Mouse (Mus musculus): ENCODE measurements around the gene Dnajb8. TPM values are rescaled to one million over a fixed set of nuclear protein-coding genes. Genes with fewer than 3 reads are reported as not detected.
A peak's percentile ranks its signal among the peaks of the same experiment; 100 is the strongest.

Dnajb8 gene
- polyA plus RNA-seq, 1 experiment from 2014 or later: not detected

GRCm38 (mm10) chr6:88236513-88236912, 14.4 kb downstream of the Dnajb8 start:
- Histone ChIP-seq H3K27me3 (replicated peaks; ENCODE audit: control insufficient read depth, insufficient read depth, low read length) (peaks cover 5% of the 10 kb centered on the region; the same call in 1 of the 2 replicates), H3K4me1 (replicated peaks; ENCODE audit: control insufficient read depth, insufficient read depth, low read length) (peaks cover 11% of the 10 kb centered on the region), H3K27ac (ENCODE audit: low read length) (no peak overlapping the region), H3K9me3 (ENCODE audit: control insufficient read depth, low read length) (no peaks in the 10 kb centered on the region), H3K36me3 (ENCODE audit: control insufficient read depth, insufficient read depth) (no peaks in the 10 kb centered on the region), H3K4me3 (replicated peaks; ENCODE audit: low read length) (no peak overlapping the region), H3K4me2 (ENCODE audit: low read length) (no peak overlapping the region), H3K9ac (replicated peaks; ENCODE audit: low read depth, low read length) (no peak overlapping the region)
- 15% methylated on average over 7 of the region's 7 CpGs for WGBS
- ATAC-seq: no peak

GRCm38 (mm10) chr6:88242604-88243003, 20.5 kb downstream of the Dnajb8 start:
- H3K9me3 ChIP-seq (ENCODE audit: control insufficient read depth, low read length): no peaks in the 10 kb centered on the region
- no peaks in the 10 kb centered on the region for H3K36me3 ChIP-seq (ENCODE audit: control insufficient read depth, insufficient read depth)
- H3K27ac ChIP-seq (ENCODE audit: low read length): no peak overlapping the region
- ATAC-seq: peak; percentile 80
- no peak overlapping the region for H3K9ac ChIP-seq (replicated peaks; ENCODE audit: low read depth, low read length)
- H3K4me3 ChIP-seq (replicated peaks; ENCODE audit: low read length): no peak overlapping the region
- 3% methylated on average over 15 of the region's 15 CpGs for WGBS
- no peak overlapping the region for H3K4me2 ChIP-seq (ENCODE audit: low read length)
- H3K4me1 ChIP-seq (replicated peaks; ENCODE audit: control insufficient read depth, insufficient read depth, low read length): no peaks in the 10 kb centered on the region
- H3K27me3 ChIP-seq (replicated peaks; ENCODE audit: control insufficient read depth, insufficient read depth, low read length): no peaks in the 10 kb centered on the region

GRCm38 (mm10) chr6:88249231-88249630, 27.2 kb downstream of the Dnajb8 start:
- Histone ChIP-seq H3K9me3 (ENCODE audit: control insufficient read depth, low read length) (no peaks in the 10 kb centered on the region), H3K4me3 (replicated peaks; ENCODE audit: low read length) (no peak overlapping the region), H3K27me3 (replicated peaks; ENCODE audit: control insufficient read depth, insufficient read depth, low read length) (no peaks in the 10 kb centered on the region), H3K9ac (replicated peaks; ENCODE audit: low read depth, low read length) (no peak overlapping the region), H3K27ac (ENCODE audit: low read length) (no peak overlapping the region), H3K36me3 (ENCODE audit: control insufficient read depth, insufficient read depth) (no peaks in the 10 kb centered on the region), H3K4me1 (replicated peaks; ENCODE audit: control insufficient read depth, insufficient read depth, low read length) (no peaks in the 10 kb centered on the region), H3K4me2 (ENCODE audit: low read length) (no peak overlapping the region)
- WGBS: 87% methylated on average over 1 of the region's 1 CpGs
- no peak for ATAC-seq

GRCm38 (mm10) chr6:88251396-88251795, 29.3 kb downstream of the Dnajb8 start:
- Histone ChIP-seq H3K4me3 (replicated peaks; ENCODE audit: low read length) (no peak overlapping the region), H3K4me1 (replicated peaks; ENCODE audit: control insufficient read depth, insufficient read depth, low read length) (no peaks in the 10 kb centered on the region), H3K4me2 (ENCODE audit: low read length) (no peak overlapping the region), H3K9me3 (ENCODE audit: control insufficient read depth, low read length) (no peaks in the 10 kb centered on the region), H3K36me3 (ENCODE audit: control insufficient read depth, insufficient read depth) (no peaks in the 10 kb centered on the region), H3K9ac (replicated peaks; ENCODE audit: low read depth, low read length) (no peak overlapping the region), H3K27ac (ENCODE audit: low read length) (no peak overlapping the region), H3K27me3 (replicated peaks; ENCODE audit: control insufficient read depth, insufficient read depth, low read length) (no peaks in the 10 kb centered on the region)
- no peak for ATAC-seq
- WGBS: 71% methylated on average over 1 of the region's 1 CpGs

GRCm38 (mm10) chr6:88251798-88252478, 29.9 kb downstream of the Dnajb8 start:
- Histone ChIP-seq H3K36me3 (ENCODE audit: control insufficient read depth, insufficient read depth) (no peaks in the 10 kb centered on the region), H3K9ac (replicated peaks; ENCODE audit: low read depth, low read length) (no peak overlapping the region), H3K27me3 (replicated peaks; ENCODE audit: control insufficient read depth, insufficient read depth, low read length) (no peaks in the 10 kb centered on the region), H3K9me3 (ENCODE audit: control insufficient read depth, low read length) (no peaks in the 10 kb centered on the region), H3K4me1 (replicated peaks; ENCODE audit: control insufficient read depth, insufficient read depth, low read length) (no peaks in the 10 kb centered on the region), H3K4me2 (ENCODE audit: low read length) (no peak overlapping the region), H3K4me3 (replicated peaks; ENCODE audit: low read length) (no peak overlapping the region), H3K27ac (ENCODE audit: low read length) (no peak overlapping the region)
- ATAC-seq: no peak
- WGBS: 79% methylated on average over 7 of the region's 7 CpGs

GRCm38 (mm10) chr6:88254082-88254481, 32.0 kb downstream of the Dnajb8 start:
- Histone ChIP-seq H3K4me1 (replicated peaks; ENCODE audit: control insufficient read depth, insufficient read depth, low read length) (no peaks in the 10 kb centered on the region), H3K36me3 (ENCODE audit: control insufficient read depth, insufficient read depth) (no peaks in the 10 kb centered on the region), H3K9ac (replicated peaks; ENCODE audit: low read depth, low read length) (no peak overlapping the region), H3K27me3 (replicated peaks; ENCODE audit: control insufficient read depth, insufficient read depth, low read length) (no peaks in the 10 kb centered on the region), H3K9me3 (ENCODE audit: control insufficient read depth, low read length) (no peaks in the 10 kb centered on the region), H3K27ac (ENCODE audit: low read length) (no peak overlapping the region), H3K4me2 (ENCODE audit: low read length) (no peak overlapping the region), H3K4me3 (replicated peaks; ENCODE audit: low read length) (no peak overlapping the region)
- ATAC-seq: no peak
- 86% methylated on average over 6 of the region's 6 CpGs for WGBS

- no peaks in the 10 kb centered on the region for H3K4me1 ChIP-seq (replicated peaks; ENCODE audit: control insufficient read depth, insufficient read depth, low read length)
- no peak overlapping the region for H3K27ac ChIP-seq (ENCODE audit: low read length)
- no peaks in the 10 kb centered on the region for H3K36me3 ChIP-seq (ENCODE audit: control insufficient read depth, insufficient read depth)
- 90% methylated on average over 4 of the region's 4 CpGs for WGBS
- H3K27me3 ChIP-seq (replicated peaks; ENCODE audit: control insufficient read depth, insufficient read depth, low read length): no peaks in the 10 kb centered on the region
- no peak overlapping the region for H3K9ac ChIP-seq (replicated peaks; ENCODE audit: low read depth, low read length)
- ATAC-seq: no peak
- H3K4me2 ChIP-seq (ENCODE audit: low read length): no peak overlapping the region
- H3K9me3 ChIP-seq (ENCODE audit: control insufficient read depth, low read length): no peaks in the 10 kb centered on the region
- H3K4me3 ChIP-seq (replicated peaks; ENCODE audit: low read length): no peak overlapping the region
Observed at GRCm38 (mm10) chr6:88255435-88255834, 33.4 kb downstream of the Dnajb8 start.

GRCm38 (mm10) chr6:88259621-88260020, 37.6 kb downstream of the Dnajb8 start:
- H3K36me3 ChIP-seq (ENCODE audit: control insufficient read depth, insufficient read depth): no peaks in the 10 kb centered on the region
- no peak overlapping the region for H3K9ac ChIP-seq (replicated peaks; ENCODE audit: low read depth, low read length)
- H3K27ac ChIP-seq (ENCODE audit: low read length): no peak overlapping the region
- no peak overlapping the region for H3K4me2 ChIP-seq (ENCODE audit: low read length)
- no peak for ATAC-seq
- no peak overlapping the region for H3K4me3 ChIP-seq (replicated peaks; ENCODE audit: low read length)
- no peaks in the 10 kb centered on the region; the same call in 1 of the 2 replicates for H3K4me1 ChIP-seq (replicated peaks; ENCODE audit: control insufficient read depth, insufficient read depth, low read length)
- no peaks in the 10 kb centered on the region for H3K27me3 ChIP-seq (replicated peaks; ENCODE audit: control insufficient read depth, insufficient read depth, low read length)
- WGBS: 90% methylated on average over 3 of the region's 3 CpGs
- no peaks in the 10 kb centered on the region for H3K9me3 ChIP-seq (ENCODE audit: control insufficient read depth, low read length)

- 95% methylated on average over 3 of the region's 3 CpGs for WGBS
- no peak for ATAC-seq
- H3K9ac ChIP-seq (replicated peaks; ENCODE audit: low read depth, low read length): no peak overlapping the region
- no peaks in the 10 kb centered on the region for H3K9me3 ChIP-seq (ENCODE audit: control insufficient read depth, low read length)
- no peak overlapping the region for H3K4me2 ChIP-seq (ENCODE audit: low read length)
- no peak overlapping the region for H3K27ac ChIP-seq (ENCODE audit: low read length)
- H3K4me3 ChIP-seq (replicated peaks; ENCODE audit: low read length): no peak overlapping the region
- no peaks in the 10 kb centered on the region; the same call in 1 of the 2 replicates for H3K4me1 ChIP-seq (replicated peaks; ENCODE audit: control insufficient read depth, insufficient read depth, low read length)
- H3K36me3 ChIP-seq (ENCODE audit: control insufficient read depth, insufficient read depth): no peaks in the 10 kb centered on the region
- H3K27me3 ChIP-seq (replicated peaks; ENCODE audit: control insufficient read depth, insufficient read depth, low read length): no peaks in the 10 kb centered on the region
Observed at GRCm38 (mm10) chr6:88260645-88261044, 38.6 kb downstream of the Dnajb8 start.

GRCm38 (mm10) chr6:88262160-88262559, 40.1 kb downstream of the Dnajb8 start:
- WGBS: 19% methylated on average over 9 of the region's 9 CpGs
- peak; percentile 75 for ATAC-seq

More at GRCm38 (mm10) chr6:88262160-88262559, 40.1 kb downstream of the Dnajb8 start:
- Histone ChIP-seq H3K27me3 (replicated peaks; ENCODE audit: control insufficient read depth, insufficient read depth, low read length) (no peaks in the 10 kb centered on the region), H3K36me3 (ENCODE audit: control insufficient read depth, insufficient read depth) (no peaks in the 10 kb centered on the region), H3K9me3 (ENCODE audit: control insufficient read depth, low read length) (no peaks in the 10 kb centered on the region), H3K4me1 (replicated peaks; ENCODE audit: control insufficient read depth, insufficient read depth, low read length) (no peaks in the 10 kb centered on the region; the same call in 1 of the 2 replicates), H3K27ac (ENCODE audit: low read length) (no peak overlapping the region), H3K9ac (replicated peaks; ENCODE audit: low read depth, low read length) (no peak overlapping the region), H3K4me2 (ENCODE audit: low read length) (no peak overlapping the region), H3K4me3 (replicated peaks; ENCODE audit: low read length) (no peak overlapping the region)
